Mouse (Mus musculus) E14TG2a.4 (cell line): Measurements from ENCODE around the gene Nbl1.

Experiments used
- CTCF ChIP-seq: conservative IDR thresholded peaks from 2 replicates; pipeline ENCODE4 v1.5.1; 2014; ENCODE audit warnings: low read length
- NANOG ChIP-seq: IDR thresholded peaks from 2 replicates; pipeline ENCODE4 v1.6.1; 2014; ENCODE audit warnings: borderline replicate concordance, low read length, mixed read lengths

GRCm38 (mm10) chr4:139091478-139092355, 1.1 kb downstream of the Nbl1 start:
- TF ChIP-seq CTCF = no peak
- TF ChIP-seq NANOG = no peak
